Mouse (Mus musculus): Measurements from ENCODE around the gene Ncor2. TPM values are rescaled to one million over a fixed set of nuclear protein-coding genes. Genes with fewer than 3 reads are reported as not detected.
A peak's percentile ranks its signal among the peaks of the same experiment; 100 is the strongest.
"Not testable (repeated sequence)": the region's sequence is repeated elsewhere in the genome, so short reads cannot be mapped to it uniquely, and the experiment has no call there.

The Ncor2 gene
- polyA plus RNA-seq (2015; fragmentation: Nextera tagmentation; extraction: Ambion mirVana) = 33.9 and 34.9 TPM in 2 replicates

GRCm38 (mm10) chr5:125179007-125179734 is at the start of gene Ncor2:
Gene Ncor2, minus strand, starts transcription at chr5:125179219.
- Histone ChIP-seq H3K4me1 (peaks cover 55% of the 10 kb centered on the region), H3K27me3 (no peaks in the 10 kb centered on the region), H3K4me3 (peak within 1 kb of the TSS; percentile 94), H3K4me2 (replicated peaks) (peak within 1 kb of the TSS; percentile 91), H3K27ac (peak within 1 kb of the TSS; percentile 98), H3K9ac (peak within 1 kb of the TSS; percentile 95), H3K36me3 (no peaks in the 10 kb centered on the region), H3K9me3 (no peaks in the 10 kb centered on the region)
- ATAC-seq (ENCODE audit: low FRiP score, low read depth) = peak; percentile 86
- under 1% methylated on average over 85 of the region's 87 CpGs for WGBS

- no peaks in the 10 kb centered on the region for H3K36me3 ChIP-seq
- no peak for ATAC-seq (ENCODE audit: low FRiP score, low read depth)
- H3K9me3 ChIP-seq = peaks cover 7% of the 10 kb centered on the region; the same call in 1 of the 2 replicates
- H3K27me3 ChIP-seq = no peaks in the 10 kb centered on the region
- H3K27ac ChIP-seq = no peak overlapping the region
- 95% methylated on average over 4 of the region's 4 CpGs for WGBS
- H3K4me2 ChIP-seq (replicated peaks) = no peak overlapping the region
- no peak overlapping the region for H3K9ac ChIP-seq
- H3K4me1 ChIP-seq = peaks cover 9% of the 10 kb centered on the region
- H3K4me3 ChIP-seq = no peak overlapping the region
Measured at GRCm38 (mm10) chr5:125227699-125228098, 48.7 kb upstream of the Ncor2 start.

GRCm38 (mm10) chr5:125226229-125226634 is 47.2 kb upstream of the Ncor2 start:
- Histone ChIP-seq H3K27me3 (no peaks in the 10 kb centered on the region), H3K27ac (no peak overlapping the region; the same call in 1 of the 2 replicates), H3K9me3 (peaks cover 7% of the 10 kb centered on the region; the same call in 1 of the 2 replicates), H3K4me3 (no peak overlapping the region), H3K9ac (no peak overlapping the region), H3K4me1 (peaks cover 22% of the 10 kb centered on the region), H3K36me3 (no peaks in the 10 kb centered on the region), H3K4me2 (replicated peaks) (no peak overlapping the region)
- no peak for ATAC-seq (ENCODE audit: low FRiP score, low read depth)
- 61% methylated on average over 12 of the region's 12 CpGs for WGBS

GRCm38 (mm10) chr5:125224925-125225324 is 45.9 kb upstream of the Ncor2 start:
- Histone ChIP-seq H3K27me3 (no peaks in the 10 kb centered on the region), H3K4me3 (no peak overlapping the region), H3K27ac (no peak overlapping the region), H3K9ac (no peak overlapping the region), H3K9me3 (peaks cover 7% of the 10 kb centered on the region; the same call in 1 of the 2 replicates), H3K4me1 (peaks cover 23% of the 10 kb centered on the region), H3K4me2 (replicated peaks) (no peak overlapping the region), H3K36me3 (no peaks in the 10 kb centered on the region)
- WGBS = 20% methylated on average over 3 of the region's 3 CpGs
- no peak for ATAC-seq (ENCODE audit: low FRiP score, low read depth)

- Histone ChIP-seq H3K27me3 (no peaks in the 10 kb centered on the region), H3K9me3 (peaks cover 7% of the 10 kb centered on the region; the same call in 1 of the 2 replicates), H3K27ac (no peak overlapping the region), H3K4me2 (replicated peaks) (no peak overlapping the region), H3K4me3 (no peak overlapping the region), H3K36me3 (no peaks in the 10 kb centered on the region), H3K4me1 (peaks cover 23% of the 10 kb centered on the region), H3K9ac (no peak overlapping the region)
- WGBS = 57% methylated on average over 5 of the region's 5 CpGs
- ATAC-seq (ENCODE audit: low FRiP score, low read depth) = no peak
Measured at GRCm38 (mm10) chr5:125223961-125224360, 44.9 kb upstream of the Ncor2 start.

GRCm38 (mm10) chr5:125222706-125223105 is 43.7 kb upstream of the Ncor2 start:
- WGBS = 47% methylated on average over 6 of the region's 6 CpGs
- Histone ChIP-seq H3K9me3 (0 out of 2 replicates have a peak, but pooled peaks cover 4% of the 10 kb centered on the region), H3K4me3 (no peak overlapping the region), H3K36me3 (no peaks in the 10 kb centered on the region), H3K4me2 (replicated peaks) (no peak overlapping the region), H3K4me1 (peaks cover 27% of the 10 kb centered on the region), H3K27ac (no peak overlapping the region), H3K27me3 (no peaks in the 10 kb centered on the region), H3K9ac (no peak overlapping the region)
- ATAC-seq (ENCODE audit: low FRiP score, low read depth) = no peak

GRCm38 (mm10) chr5:125221868-125222267 is 42.8 kb upstream of the Ncor2 start:
- Histone ChIP-seq H3K4me3 (no peak overlapping the region), H3K9ac (no peak overlapping the region), H3K27me3 (no peaks in the 10 kb centered on the region), H3K27ac (peak overlapping the region; percentile 58), H3K4me1 (peaks cover 31% of the 10 kb centered on the region), H3K4me2 (replicated peaks) (no peak overlapping the region), H3K9me3 (no peaks in the 10 kb centered on the region), H3K36me3 (no peaks in the 10 kb centered on the region)
- WGBS = 68% methylated on average over 3 of the region's 3 CpGs
- ATAC-seq (ENCODE audit: low FRiP score, low read depth) = peak; percentile 58; the same call in 1 of the 2 replicates

GRCm38 (mm10) chr5:125217426-125218170 is 38.6 kb upstream of the Ncor2 start:
- H3K4me3 ChIP-seq = no peak overlapping the region
- 54% methylated on average over 9 of the region's 9 CpGs for WGBS
- H3K4me1 ChIP-seq = peaks cover 39% of the 10 kb centered on the region
- H3K4me2 ChIP-seq (replicated peaks) = no peak overlapping the region
- no peak overlapping the region for H3K9ac ChIP-seq
- no peak for ATAC-seq (ENCODE audit: low FRiP score, low read depth)
- H3K27ac ChIP-seq = no peak overlapping the region
- H3K27me3 ChIP-seq = no peaks in the 10 kb centered on the region
- H3K9me3 ChIP-seq = no peaks in the 10 kb centered on the region
- no peaks in the 10 kb centered on the region for H3K36me3 ChIP-seq

GRCm38 (mm10) chr5:125215930-125216459 is 37.0 kb upstream of the Ncor2 start:
- Histone ChIP-seq H3K4me1 (peaks cover 26% of the 10 kb centered on the region), H3K9me3 (no peaks in the 10 kb centered on the region), H3K9ac (peak overlapping the region; percentile 60), H3K36me3 (no peaks in the 10 kb centered on the region), H3K4me2 (replicated peaks) (peak overlapping the region; percentile 63), H3K4me3 (peak overlapping the region; percentile 27), H3K27ac (peak overlapping the region; percentile 89), H3K27me3 (no peaks in the 10 kb centered on the region)
- ATAC-seq (ENCODE audit: low FRiP score, low read depth) = peak; percentile 90
- WGBS = 7% methylated on average over 24 of the region's 24 CpGs

- 20% methylated on average over 11 of the region's 11 CpGs for WGBS
- no peaks in the 10 kb centered on the region for H3K27me3 ChIP-seq
- H3K27ac ChIP-seq = peak overlapping the region; percentile 89
- peak overlapping the region; percentile 27 for H3K4me3 ChIP-seq
- H3K36me3 ChIP-seq = no peaks in the 10 kb centered on the region
- H3K4me1 ChIP-seq = peaks cover 26% of the 10 kb centered on the region
- peak overlapping the region; percentile 63 for H3K4me2 ChIP-seq (replicated peaks)
- no peaks in the 10 kb centered on the region for H3K9me3 ChIP-seq
- peak overlapping the region; percentile 60 for H3K9ac ChIP-seq
- no peak; the same call in 1 of the 2 replicates for ATAC-seq (ENCODE audit: low FRiP score, low read depth)
Measured at GRCm38 (mm10) chr5:125215346-125215929, 36.4 kb upstream of the Ncor2 start.

GRCm38 (mm10) chr5:125214064-125214463 is 35.0 kb upstream of the Ncor2 start:
- H3K4me3 ChIP-seq = no peak overlapping the region
- H3K4me2 ChIP-seq (replicated peaks) = no peak overlapping the region
- ATAC-seq (ENCODE audit: low FRiP score, low read depth) = no peak
- H3K27ac ChIP-seq = no peak overlapping the region
- H3K9ac ChIP-seq = no peak overlapping the region
- H3K9me3 ChIP-seq = no peaks in the 10 kb centered on the region
- peaks cover 26% of the 10 kb centered on the region for H3K4me1 ChIP-seq
- 87% methylated on average over 6 of the region's 6 CpGs for WGBS
- H3K36me3 ChIP-seq = no peaks in the 10 kb centered on the region
- H3K27me3 ChIP-seq = no peaks in the 10 kb centered on the region

- ATAC-seq (ENCODE audit: low FRiP score, low read depth); H3K9me3 ChIP-seq; H3K9ac ChIP-seq; H3K27me3 ChIP-seq; H3K4me3 ChIP-seq; H3K27ac ChIP-seq; H3K4me2 ChIP-seq (replicated peaks); H3K36me3 ChIP-seq: not testable (repeated sequence)
- 88% methylated on average over 3 of the region's 3 CpGs for WGBS
- H3K4me1 ChIP-seq = peaks cover 15% of the 10 kb centered on the region
Measured at GRCm38 (mm10) chr5:125204910-125205309, 25.9 kb upstream of the Ncor2 start.

Data from limb, embryonic 13.5 days (tissue).